In the genomic region with DNA sequence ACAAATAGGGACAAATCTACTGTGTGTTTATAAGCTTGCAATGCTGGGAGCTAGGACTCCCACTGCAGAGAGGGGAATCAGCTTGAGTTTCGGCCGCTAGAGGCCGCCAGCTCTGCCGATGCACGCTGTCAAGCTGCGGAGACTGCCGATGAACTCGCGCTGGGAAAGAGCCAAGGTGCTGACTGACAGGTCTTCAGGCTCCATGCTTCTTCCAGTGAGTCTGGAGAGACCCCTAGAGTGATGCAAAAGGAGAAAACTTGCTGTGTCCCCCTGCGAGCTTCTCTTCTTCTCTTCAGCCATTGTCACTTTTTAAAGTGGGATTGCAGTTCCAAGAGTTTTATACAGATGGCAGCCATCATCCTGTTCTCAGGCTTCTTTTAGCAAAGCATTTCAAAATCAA, we compare ENCODE assay signal across 8 mouse cellular contexts. TPM values are rescaled to one million over a fixed set of nuclear protein-coding genes. Genes with fewer than 3 reads are reported as not detected.
DNase-seq lines count a peak whose midpoint lies in the region; ATAC-seq and TF ChIP-seq lines count a peak whose summit lies in the region.

No protein-coding gene starts in this region.

- 3% methylated on average over 10 of the region's 10 CpGs for WGBS in heart, embryonic 13.5 days
- 4% methylated on average over 10 of the region's 10 CpGs for WGBS in kidney, postnatal 0 days
- 2% methylated on average over 10 of the region's 10 CpGs for WGBS in liver, adult 2 months

- H3K9me3 ChIP-seq in heart, embryonic 13.5 days, result no peaks in the 10 kb centered on the region
- H3K9me3 ChIP-seq in kidney, postnatal 0 days (replicated peaks; ENCODE audit: low read length), result no peaks in the 10 kb centered on the region

- H3K9ac ChIP-seq in heart, embryonic 13.5 days, result 0 out of 2 replicates have a peak overlapping the region, but pooled peaks have one; percentile 56
- no peak overlapping the region for H3K9ac ChIP-seq in kidney, postnatal 0 days (ENCODE audit: low read depth, low read length)
- H3K9ac ChIP-seq in liver, adult 2 months (ENCODE audit: low read depth, low read length), result no peak overlapping the region

- H3K27me3 ChIP-seq in heart, embryonic 13.5 days (replicated peaks), result no peaks in the 10 kb centered on the region
- H3K27me3 ChIP-seq in kidney, postnatal 0 days (ENCODE audit: insufficient read depth, low read length), result no peaks in the 10 kb centered on the region
- H3K27me3 ChIP-seq in liver, adult 2 months (ENCODE audit: control insufficient read depth, insufficient read depth, low read length), result no peaks in the 10 kb centered on the region

- H3K27ac ChIP-seq in heart, embryonic 13.5 days (replicated peaks), result no peak overlapping the region
- H3K27ac ChIP-seq in kidney, postnatal 0 days, result no peak overlapping the region
- no peak overlapping the region for H3K27ac ChIP-seq in liver, adult 2 months (replicated peaks; ENCODE audit: insufficient read depth, low read depth, low read length)

- no peak for ATAC-seq in heart, embryonic 13.5 days (ENCODE audit: extremely low read depth, insufficient number of reproducible peaks, low FRiP score, low TSS enrichment)
- no peak; the same call in 1 of the 2 replicates for ATAC-seq in kidney, postnatal 0 days (replicated peaks; ENCODE audit: low FRiP score, low read depth)

- peaks cover 9% of the 10 kb centered on the region for H3K4me1 ChIP-seq in heart, embryonic 13.5 days
- H3K4me1 ChIP-seq in kidney, postnatal 0 days (replicated peaks; ENCODE audit: insufficient read depth, low read length), result no peaks in the 10 kb centered on the region
- no peaks in the 10 kb centered on the region for H3K4me1 ChIP-seq in liver, adult 2 months (ENCODE audit: control insufficient read depth, insufficient read depth, low read length)

- H3K36me3 ChIP-seq in heart, embryonic 13.5 days, result peaks cover 53% of the 10 kb centered on the region
- H3K36me3 ChIP-seq in kidney, postnatal 0 days (ENCODE audit: insufficient read depth, low read length), result peaks cover 17% of the 10 kb centered on the region
- H3K36me3 ChIP-seq in liver, adult 2 months (ENCODE audit: control insufficient read depth, insufficient read depth, low read length), result peaks cover 31% of the 10 kb centered on the region

- peak overlapping the region; percentile 36 for H3K4me3 ChIP-seq in heart, embryonic 13.5 days
- 0 out of 2 replicates have a peak overlapping the region, but pooled peaks have one; percentile 13 for H3K4me3 ChIP-seq in kidney, postnatal 0 days (replicated peaks; ENCODE audit: low read depth, low read length)
- no peak overlapping the region for H3K4me3 ChIP-seq in liver, adult 2 months (ENCODE audit: insufficient read depth, low read depth, low read length)

- TF ChIP-seq POLR2A in liver, adult 2 months (IDR thresholded peaks at IDR 0.05; ENCODE audit: extremely low read depth, insufficient read depth, low read length), result no peak

- TF ChIP-seq CTCF in kidney, postnatal 0 days (IDR thresholded peaks at IDR 0.05; ENCODE audit: low read depth), result peak; percentile 87
- TF ChIP-seq CTCF in liver, adult 2 months (IDR thresholded peaks at IDR 0.05; ENCODE audit: low read depth, low read length), result peak; percentile 96

- H3K79me2 ChIP-seq in liver, adult 2 months (ENCODE audit: control insufficient read depth, insufficient read depth, low read length), result no peaks in the 10 kb centered on the region

- DNase-seq in CD4-positive, CD25-positive, alpha-beta regulatory T cell, adult 2 months (ENCODE audit: low read depth, low spot score), result peak; percentile 80
- peak; percentile 37 for DNase-seq in brain, embryonic 18.5 days (ENCODE audit: low read depth, low spot score)
- peak; percentile 27 for DNase-seq in fibroblast of lung, adult 2 months (ENCODE audit: low read depth)
- peak; percentile 74 for DNase-seq in kidney, postnatal 0 days (ENCODE audit: low spot score)
- peak; percentile 54 for DNase-seq in liver, adult 2 months (ENCODE audit: extremely low read depth, low read depth, low spot score)
- DNase-seq in naive thymus-derived CD4-positive, alpha-beta T cell, adult 2 months (ENCODE audit: low read depth), result peak; percentile 69
- peak; percentile 60 to 81 for DNase-seq in spleen, postnatal 4 days (ENCODE audit: low spot score in 2 of 2)

- peak overlapping the region; percentile 65 for H3K4me2 ChIP-seq in heart, embryonic 13.5 days
- peak overlapping the region; percentile 56 for H3K4me2 ChIP-seq in kidney, postnatal 0 days (ENCODE audit: low read length)

RNA-seq across cellular contexts. Expression of gene Mybl2, which starts 6.4 kb away (rescaled TPM):
- polyA plus RNA-seq in heart, embryonic 13.5 days (2015; fragmentation: Nextera tagmentation; extraction: Ambion mirVana), result 16.7 and 17.7 TPM in 2 replicates
- polyA plus RNA-seq in kidney, postnatal 0 days (2015; fragmentation: Nextera tagmentation; extraction: Ambion mirVana), result 8.0 and 10.5 TPM in 2 replicates
- total RNA-seq in liver, adult 2 months (2014; rRNA removed), result 0.09 and 0.54 TPM in 2 replicates
- 0.29 and 0.31 TPM in 2 replicates for polyA plus RNA-seq in liver, adult 2 months (2012; rRNA removed)

RNA-seq across cellular contexts. Expression of gene Ift52, which starts 31.0 kb away (rescaled TPM):
- 35.3 and 37.3 TPM in 2 replicates for polyA plus RNA-seq in heart, embryonic 13.5 days (2015; fragmentation: Nextera tagmentation; extraction: Ambion mirVana)
- 52.3 and 53.5 TPM in 2 replicates for polyA plus RNA-seq in kidney, postnatal 0 days (2015; fragmentation: Nextera tagmentation; extraction: Ambion mirVana)
- total RNA-seq in liver, adult 2 months (2014; rRNA removed), result 12.1 and 18.3 TPM in 2 replicates
- polyA plus RNA-seq in liver, adult 2 months (2012; rRNA removed), result 18.0 and 18.8 TPM in 2 replicates

RNA-seq across cellular contexts. Expression of gene Gtsf1l, which starts 39.5 kb away (rescaled TPM):
- not detected in 2 replicates for polyA plus RNA-seq in heart, embryonic 13.5 days (2015; fragmentation: Nextera tagmentation; extraction: Ambion mirVana)
- polyA plus RNA-seq in kidney, postnatal 0 days (2015; fragmentation: Nextera tagmentation; extraction: Ambion mirVana), result not detected in 2 replicates
- total RNA-seq in liver, adult 2 months (2014; rRNA removed), result not detected in 2 replicates
- polyA plus RNA-seq in liver, adult 2 months (2012; rRNA removed), result not detected in 2 replicates

Comparison
In these comparisons a context has a peak if more than half of its experiments do, and no peak if none do; other contexts are left out.
1. DNase-seq: peak in every context shown above with its lines; median percentile 80 in CD4-positive, CD25-positive, alpha-beta regulatory T cell, adult 2 months; 74 in kidney, postnatal 0 days; 70 in spleen, postnatal 4 days; 69 in naive thymus-derived CD4-positive, alpha-beta T cell, adult 2 months; 54 in liver, adult 2 months; 37 in brain, embryonic 18.5 days; 27 in fibroblast of lung, adult 2 months.